Mouse (Mus musculus): ENCODE measurements around the gene Naa10. TPM values are rescaled to one million over a fixed set of nuclear protein-coding genes. Genes with fewer than 3 reads are reported as not detected.

The Naa10 gene
- total RNA-seq, 2 experiments from 2014 or later = 59.1 to 60.5 TPM

DNA sequence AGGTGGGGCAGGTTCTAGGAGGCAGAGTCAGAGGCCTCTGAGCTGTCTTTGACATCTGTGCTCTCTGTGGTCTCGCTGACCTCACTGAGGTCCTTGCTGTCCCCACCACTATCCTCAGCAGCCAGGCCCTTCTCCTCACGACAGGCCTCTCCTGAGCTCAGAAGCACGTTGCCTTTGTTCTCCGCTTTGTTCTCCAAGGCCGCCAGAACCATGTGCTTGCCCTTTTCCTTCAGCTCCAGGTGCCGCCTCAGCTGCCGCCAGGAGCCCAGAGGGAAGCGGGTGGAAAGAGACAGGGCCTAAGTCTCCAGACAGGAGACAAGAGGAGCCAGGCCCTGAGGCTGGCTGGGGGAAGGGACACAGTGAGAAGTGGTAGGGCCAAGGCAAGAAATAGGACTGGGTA is 4.8 kb downstream of the Naa10 start:
- no peak for DNase-seq

DNA sequence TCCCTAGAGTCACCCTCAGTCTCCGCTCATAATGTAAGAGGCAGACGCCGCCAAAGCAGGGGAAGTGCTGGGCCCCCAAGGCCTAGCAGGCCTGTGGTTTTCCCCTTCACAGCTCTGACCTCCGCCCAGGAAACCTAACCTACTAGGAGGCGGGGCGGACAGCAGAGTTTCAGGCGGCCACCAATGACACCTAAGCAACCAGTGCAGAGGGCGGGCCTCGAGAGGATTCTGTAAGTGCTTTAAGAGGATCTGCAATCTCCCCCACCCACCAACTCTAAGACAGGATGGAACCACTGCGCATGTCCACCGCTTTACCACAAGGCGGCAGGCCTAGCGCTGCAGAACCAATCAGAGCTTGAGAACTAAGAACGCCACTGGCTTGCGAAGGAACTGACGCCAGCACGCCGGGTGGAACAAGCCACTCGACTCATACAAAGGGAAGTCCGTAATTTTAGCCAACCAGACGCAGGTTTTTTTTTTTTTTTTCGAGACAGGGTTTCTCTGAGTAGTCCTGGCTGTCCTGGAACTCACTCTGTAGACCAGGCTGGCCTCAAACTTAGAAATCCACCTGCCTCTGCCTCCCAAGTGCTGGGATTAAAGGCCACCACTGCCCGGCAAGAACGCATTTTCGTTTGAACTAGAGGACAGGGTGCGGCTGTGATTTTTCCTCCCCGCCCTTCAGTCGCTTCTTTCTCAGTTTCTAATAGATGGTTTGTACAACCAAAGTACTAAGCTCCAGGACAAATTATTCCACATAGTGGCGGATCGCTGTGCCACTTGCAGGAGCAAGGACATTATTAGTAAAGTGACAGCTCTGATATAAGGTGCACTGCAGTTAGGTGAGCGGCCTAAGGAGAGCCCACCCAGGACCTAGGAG is 6.7 kb downstream of the Naa10 start:
- DNase-seq = peak; percentile 90

DNA sequence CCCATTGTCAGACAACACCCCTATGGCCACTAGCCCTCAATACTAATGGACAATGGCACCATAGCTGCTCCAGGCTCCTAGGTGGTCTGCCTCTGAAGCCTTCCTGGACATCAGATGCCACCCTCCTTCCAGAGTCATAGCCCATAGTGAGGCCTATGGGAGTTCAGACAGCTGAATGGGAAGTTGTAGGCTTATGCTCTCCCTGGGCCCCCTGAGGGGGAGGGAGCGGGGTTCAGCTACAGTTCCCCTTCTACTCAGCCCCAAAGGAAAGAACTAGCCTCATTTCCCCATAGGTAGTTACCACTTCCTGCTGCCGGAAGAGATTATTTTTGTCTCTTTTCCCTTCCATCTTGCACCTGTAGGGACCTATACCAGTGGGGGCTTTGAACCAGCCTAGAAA is 10.2 kb downstream of the Naa10 start:
- DNase-seq = no peak

DNA sequence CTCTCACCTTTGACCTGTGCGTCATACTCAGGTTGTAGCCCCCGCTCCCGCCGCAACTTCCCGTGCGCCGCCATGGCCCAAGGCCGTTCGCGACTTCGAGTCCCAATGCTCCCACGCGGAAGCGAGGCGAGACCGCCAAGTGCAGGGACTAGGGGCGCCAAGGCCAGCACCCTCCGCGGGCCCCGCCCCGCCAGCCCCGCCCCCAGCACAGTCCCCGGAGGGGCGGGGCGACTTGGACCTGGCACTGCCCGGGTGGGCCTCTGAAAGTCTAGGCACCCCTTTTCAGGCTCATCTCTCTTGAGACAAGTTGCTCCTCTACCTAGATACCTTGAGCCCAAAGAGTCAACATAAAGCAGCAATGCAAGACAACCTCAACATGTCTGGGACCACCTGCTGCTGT is 10.6 kb downstream of the Naa10 start:
- DNase-seq = no peak

DNA sequence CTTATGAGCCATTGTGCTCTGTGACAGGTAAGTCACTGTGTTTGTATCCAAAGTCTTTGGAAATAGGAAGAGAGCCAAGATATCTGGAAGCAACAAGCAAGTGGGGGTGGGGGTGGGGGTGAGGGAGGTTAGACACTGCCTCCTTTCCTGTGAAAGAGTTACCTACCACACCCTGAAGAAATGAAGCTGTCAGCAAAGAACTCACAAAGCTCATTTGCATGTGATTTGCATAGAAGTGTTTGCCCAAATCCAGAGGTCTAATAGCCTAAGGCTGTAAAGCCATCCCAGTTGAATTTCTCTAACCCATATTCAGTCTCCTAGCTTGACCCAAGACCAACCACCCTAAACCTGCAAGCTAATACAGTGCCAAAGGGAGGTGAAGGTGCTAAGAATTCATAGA is 11.3 kb downstream of the Naa10 start:
- no peak for DNase-seq

DNA sequence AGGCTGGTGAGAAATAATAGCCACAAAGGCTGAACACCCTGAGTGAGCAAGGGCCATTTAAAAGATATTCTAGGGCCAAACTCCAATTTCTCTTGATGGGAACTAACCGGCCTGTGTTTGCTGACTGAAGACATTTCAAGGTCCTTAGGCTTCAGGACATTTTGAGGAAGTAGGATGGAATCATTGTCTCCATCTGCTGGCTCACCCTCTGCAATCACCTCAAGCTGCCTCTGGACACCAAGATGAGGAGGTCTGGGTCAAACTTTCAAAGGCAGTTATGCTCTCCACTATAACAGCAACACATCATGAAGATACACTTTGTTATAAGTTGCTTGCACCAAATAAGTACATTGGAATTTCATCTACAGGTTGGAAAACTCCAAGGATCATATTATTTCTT is 11.7 kb downstream of the Naa10 start:
- no peak for DNase-seq

DNA sequence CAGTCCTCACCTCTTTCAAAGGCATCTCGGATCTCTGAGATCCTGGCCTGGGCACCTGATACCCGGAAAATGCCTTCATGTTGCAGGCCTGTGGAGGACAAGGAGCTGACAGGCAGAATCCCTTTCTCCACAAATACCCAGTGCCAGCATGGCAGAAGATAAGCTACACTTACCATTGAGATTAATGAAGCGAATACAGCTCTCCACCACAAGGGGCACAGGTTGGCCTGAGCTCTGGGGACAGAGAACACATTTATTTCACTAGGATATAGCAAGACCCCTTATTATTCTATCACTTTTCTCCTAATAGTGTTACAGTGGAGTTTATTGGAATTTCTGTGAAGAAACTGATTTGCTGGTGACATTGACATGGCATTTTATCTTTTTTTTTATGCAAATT is 23.8 kb downstream of the Naa10 start:
- no peak for DNase-seq

DNA sequence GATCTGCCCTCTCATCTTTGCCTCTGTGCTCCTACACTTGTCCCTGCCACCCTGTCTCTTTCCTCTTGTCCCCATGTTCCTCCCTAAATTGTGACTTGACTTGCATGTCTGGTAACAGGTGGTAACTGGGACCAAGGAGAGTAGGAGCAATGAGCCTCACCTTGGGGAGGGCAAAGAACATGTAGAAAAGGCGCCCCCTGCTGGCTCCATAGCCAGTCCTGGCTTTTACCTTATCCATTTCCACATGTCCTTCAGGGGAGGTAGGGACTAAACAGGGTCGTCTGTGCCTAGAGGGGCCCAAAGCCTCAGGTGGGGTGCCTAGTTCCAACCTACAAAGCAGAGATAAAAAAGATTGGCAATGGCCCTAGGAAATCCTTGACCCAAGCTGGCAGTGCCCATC is 26.0 kb downstream of the Naa10 start, which contains the start of gene L1cam:
TSS of gene L1cam (minus strand) at position 387 of the 400 bp plus-strand sequence.
- no peak for DNase-seq

DNA sequence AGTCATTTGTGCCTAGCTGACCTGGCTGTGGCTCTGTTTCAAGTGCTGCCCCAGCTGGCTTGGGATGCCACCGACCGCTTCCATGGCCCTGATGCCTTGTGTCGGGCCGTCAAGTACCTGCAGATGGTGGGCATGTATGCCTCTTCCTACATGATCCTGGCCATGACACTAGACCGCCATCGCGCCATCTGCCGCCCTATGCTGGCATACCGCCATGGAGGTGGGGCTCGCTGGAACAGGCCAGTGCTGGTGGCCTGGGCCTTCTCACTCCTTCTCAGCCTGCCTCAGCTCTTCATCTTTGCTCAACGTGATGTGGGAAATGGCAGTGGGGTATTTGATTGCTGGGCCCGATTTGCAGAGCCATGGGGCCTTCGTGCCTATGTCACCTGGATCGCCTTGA is 28.9 kb downstream of the Naa10 start:
- DNase-seq = no peak

DNA sequence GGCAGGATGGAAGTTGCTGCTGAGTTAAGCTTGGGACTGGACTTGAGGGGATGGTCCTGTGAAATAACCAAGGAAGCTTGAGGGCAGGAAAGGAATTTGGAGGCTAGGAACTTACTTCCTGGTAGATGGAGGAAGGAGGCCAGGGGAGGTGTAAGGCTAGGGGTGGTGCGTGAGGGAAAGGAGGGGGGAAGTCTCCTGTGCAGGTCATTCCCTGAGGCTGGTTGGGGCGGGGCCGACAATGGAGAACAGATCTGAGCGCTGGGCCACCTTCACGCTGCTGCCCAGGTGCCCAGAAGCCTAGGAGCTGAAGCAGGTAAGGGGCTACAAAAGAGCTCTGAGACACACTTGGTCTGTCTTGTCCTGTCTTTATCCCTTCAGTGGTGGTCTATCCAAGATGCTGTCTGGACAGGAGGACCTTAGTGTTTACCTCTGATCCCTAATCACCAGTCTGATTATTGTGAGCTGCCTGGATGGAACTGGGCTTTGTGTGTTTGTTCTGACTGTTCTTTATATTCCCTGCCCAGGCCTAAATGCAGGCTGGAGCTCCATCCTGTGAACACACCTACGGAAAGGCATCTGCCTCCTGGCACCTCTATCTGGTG is 30.1 kb downstream of the Naa10 start, which contains the start of gene Avpr2:
TSS of gene Avpr2 (plus strand) at position 552 of the 602 bp plus-strand sequence.
- DNase-seq = no peak

DNA sequence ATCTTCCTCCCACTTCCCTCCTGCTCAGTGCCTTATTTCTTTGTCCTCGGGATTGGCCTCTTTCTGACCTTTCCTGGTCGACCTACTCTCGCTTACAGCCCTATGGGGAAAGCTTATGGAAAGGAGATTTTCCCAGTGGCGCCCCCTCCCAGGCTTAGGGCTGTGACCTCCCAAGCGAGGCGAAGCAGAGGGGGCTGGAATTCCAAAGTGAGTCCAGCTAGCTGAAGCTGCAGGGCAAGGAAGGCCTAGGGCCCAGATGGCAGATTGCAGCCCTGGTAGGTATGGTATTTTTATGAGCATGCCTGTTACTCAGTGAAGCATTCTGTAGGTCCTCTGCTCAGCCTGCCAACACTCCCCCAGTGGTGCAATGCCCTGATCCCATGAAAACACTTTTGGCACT is 40.3 kb downstream of the Naa10 start:
- no peak for DNase-seq

DNA sequence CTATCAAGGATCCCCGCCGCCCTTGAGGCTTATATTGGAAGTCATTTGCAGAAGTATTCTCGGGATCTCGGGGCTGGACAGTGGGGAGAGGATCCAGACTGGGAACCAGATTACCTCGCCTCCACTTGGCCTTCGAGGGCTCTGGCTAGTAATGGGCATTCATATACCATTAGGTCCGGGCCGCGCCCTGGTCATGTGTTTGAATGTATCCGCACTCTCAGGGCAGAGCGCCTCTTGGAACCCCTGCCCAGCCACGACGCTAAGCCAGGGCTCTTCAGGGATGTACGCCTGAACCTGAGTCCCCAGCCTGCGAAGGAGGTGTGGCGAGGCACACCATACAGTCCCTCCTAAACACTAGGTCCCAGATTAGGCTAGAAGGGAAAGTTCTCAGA is 40.7 kb downstream of the Naa10 start:
- no peak for DNase-seq

DNA sequence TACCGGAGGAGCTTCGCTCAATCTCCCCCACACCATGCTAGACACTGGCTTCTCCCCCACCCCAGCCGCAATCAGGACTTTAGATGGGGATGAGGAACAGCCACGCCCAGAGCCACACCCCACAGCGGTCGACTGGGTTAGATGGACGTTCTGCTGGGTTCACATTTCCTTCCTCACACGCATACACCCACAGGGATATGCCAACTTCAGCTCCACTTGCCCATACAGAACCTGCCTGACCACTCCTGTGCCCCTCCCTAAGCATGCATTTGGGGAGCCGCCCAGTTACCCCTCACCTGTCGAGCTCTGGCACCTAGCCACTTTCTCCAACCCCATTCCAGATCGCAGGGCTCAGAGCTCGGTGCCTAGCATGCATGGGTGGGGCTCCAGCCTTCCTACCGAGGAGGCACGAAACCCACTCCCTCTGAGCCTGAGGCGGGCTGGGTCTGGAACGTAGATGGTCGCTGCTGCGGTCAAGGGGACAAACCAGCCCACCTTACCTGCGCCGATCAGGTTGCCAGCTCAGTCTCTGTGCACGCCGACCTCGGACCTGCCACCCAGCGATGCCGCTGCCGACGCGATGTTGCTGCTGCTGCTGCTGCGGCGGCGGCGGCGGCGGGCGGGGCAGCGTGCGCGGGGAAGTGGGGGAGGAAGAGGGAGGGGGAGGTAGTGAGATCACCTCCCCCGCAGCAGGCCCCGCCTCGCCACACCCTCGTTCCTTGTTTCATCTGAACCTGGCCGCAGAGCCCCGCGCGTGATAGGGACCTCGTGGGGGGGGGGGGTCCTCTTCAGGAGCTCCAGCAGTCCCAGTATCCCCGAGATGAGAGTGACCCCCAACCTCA is 41.3 kb downstream of the Naa10 start:
- DNase-seq = no peak

DNA sequence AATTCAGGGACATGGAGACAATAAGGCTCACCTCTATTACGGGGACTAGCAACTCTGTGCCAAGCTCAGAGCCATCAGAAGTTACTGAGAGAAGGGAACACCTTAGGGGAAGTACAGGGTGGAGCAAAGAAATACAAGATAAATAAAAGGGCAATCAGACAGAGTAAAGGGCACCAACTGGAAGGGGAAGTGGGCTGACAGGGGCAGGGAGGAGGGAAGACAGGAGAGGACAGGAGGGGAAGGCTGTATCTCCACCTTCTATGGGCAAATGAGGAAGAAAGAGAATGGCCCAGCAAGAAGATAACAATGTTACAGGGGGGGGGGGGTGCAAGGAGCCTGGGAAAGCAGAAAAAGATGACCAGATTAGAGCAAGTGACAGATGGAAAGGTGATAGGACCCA is 44.7 kb downstream of the Naa10 start:
- DNase-seq = no peak

DNA sequence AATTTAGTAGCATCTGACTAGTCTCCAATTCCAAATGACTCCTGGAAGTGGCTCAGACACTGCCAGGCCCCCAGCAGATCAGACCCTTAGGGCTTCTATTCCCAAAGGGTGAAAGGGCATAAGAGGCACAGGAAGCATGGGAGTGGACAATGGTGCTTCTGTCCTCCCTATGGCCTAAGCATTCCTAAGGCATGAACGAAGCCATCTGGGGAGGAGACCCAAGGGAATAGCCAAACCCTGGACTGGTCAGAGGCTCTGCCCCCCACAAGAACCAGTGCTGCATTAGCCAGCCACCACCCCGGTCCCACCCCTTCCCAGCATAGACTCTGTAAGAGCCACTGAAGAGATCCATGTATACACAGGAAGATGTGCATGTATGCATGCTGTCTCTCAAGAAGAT is 45.9 kb downstream of the Naa10 start:
- no peak for DNase-seq

DNA sequence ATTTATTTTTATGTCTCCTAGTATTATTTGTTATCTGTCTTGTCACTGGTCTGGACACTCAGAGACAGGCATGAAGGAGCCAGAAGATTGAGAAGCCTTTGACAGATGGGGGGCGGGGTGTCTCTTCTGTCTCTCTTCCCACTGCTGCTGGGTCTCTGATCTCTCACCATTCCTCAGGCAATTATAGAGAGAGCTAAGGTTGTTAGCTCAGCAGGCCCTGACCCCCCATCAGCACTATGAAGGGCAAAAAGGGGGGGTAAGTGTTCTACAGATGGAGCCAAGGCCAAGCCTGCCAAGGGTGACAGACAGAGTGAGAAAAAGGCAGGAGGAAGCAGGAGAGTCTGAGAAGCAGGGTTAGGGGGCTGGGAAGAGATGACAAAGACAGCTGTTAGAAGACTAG is 49.8 kb downstream of the Naa10 start:
- DNase-seq = no peak

DNA sequence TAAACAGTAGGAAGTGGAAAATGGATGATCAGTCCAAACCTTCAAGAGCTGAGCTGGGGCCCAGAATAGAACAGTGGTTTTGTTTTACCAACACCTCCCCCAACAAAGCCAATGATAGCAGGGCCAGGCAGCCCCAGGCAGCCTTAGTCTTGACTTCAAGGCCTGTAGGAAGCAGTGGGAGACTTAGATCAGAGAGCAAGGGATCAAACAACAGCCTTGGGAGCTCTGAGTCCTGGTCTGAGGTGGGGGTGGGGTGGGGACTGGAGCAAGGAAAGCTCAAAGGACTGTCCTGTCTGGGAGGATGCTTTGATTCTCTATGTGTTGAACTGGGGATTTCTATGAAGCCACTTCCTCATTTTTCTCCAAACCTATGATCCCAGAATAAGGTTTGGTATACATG is 50.3 kb downstream of the Naa10 start:
- DNase-seq = no peak

DNA sequence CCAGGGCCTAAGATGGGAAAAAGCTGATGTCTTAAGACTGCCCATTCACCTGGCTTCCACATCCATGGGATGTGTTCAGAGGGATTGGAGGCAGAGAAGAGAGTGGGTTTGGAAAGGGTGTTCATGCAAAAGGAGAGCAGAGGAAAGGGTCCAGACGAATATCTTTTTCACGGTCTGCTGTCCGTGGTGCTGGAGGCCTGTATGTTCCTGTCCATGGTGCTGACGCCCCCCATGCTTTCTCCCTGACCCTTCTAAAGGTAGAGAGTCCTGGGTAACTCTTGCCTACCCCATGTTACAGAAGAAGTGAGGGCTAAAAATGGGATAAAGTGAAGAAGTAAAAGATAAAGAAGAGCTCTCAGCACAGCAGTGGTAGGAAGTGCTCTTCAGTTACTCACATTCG is 52.4 kb downstream of the Naa10 start:
- DNase-seq = no peak

DNA sequence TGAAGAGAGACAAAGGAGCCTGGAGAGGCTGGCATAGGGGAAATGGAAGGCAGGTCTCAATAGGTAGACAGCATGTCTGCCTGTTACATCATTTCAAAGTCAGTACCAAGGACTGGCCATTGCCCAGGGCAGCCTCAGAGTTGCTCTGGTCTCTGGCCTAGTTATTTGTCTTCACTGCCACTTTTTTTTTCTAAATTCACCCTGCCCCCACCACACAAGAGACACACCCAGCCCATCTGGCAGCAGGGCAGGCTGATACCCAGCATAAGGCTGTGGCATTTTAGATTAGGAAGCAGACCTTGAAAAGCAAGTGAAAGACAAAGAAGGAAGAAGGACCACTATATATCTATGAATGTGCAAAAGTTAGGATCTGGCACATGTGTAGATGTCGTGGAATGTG is 53.9 kb downstream of the Naa10 start:
- DNase-seq = no peak

DNA sequence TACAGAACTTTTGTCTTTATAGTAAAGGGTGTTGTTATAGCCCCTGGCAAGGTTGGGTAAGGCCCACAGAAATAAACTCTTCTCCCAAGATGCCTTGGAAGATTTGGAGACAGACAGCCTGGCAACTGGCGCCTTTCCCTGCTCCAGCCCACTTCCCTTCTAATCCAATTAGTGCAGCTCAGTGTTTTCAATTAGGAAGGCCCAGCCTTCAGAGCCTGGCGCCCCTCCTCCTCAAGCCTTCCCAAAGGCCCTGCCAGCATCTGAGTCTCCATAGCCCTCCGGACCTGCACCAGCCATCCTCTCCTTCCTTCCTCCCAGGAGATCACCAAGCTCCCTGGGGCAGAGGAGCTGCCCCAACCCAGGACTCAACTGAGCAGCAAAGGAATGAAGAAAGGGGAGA is 54.5 kb downstream of the Naa10 start:
- no peak for DNase-seq
